Mouse (Mus musculus): ENCODE measurements around the gene Clcf1. TPM values are rescaled to one million over a fixed set of nuclear protein-coding genes. Genes with fewer than 3 reads are reported as not detected.

Clcf1 gene
- polyA plus RNA-seq, 1 experiment from 2014 or later: 0.70 TPM

- no peaks in the 10 kb centered on the region for H3K9me3 ChIP-seq
- peaks cover 31% of the 10 kb centered on the region for H3K36me3 ChIP-seq
- H3K27me3 ChIP-seq: peaks cover 33% of the 10 kb centered on the region
- 7% methylated on average over 46 of the region's 46 CpGs for WGBS
- 0 out of 2 replicates have a peak within 1 kb of the TSS, but pooled peaks have one; percentile 39 for H3K9ac ChIP-seq (replicated peaks)
- peak within 1 kb of the TSS; percentile 53 for H3K4me2 ChIP-seq (replicated peaks)
- H3K4me1 ChIP-seq (replicated peaks): peaks cover 7% of the 10 kb centered on the region
- peak within 1 kb of the TSS; percentile 26 for H3K4me3 ChIP-seq (replicated peaks)
- no peak within 1 kb of the TSS for H3K27ac ChIP-seq
- ATAC-seq: peak; percentile 43; the same call in 1 of the 2 replicates
Measured at GRCm38 (mm10) chr19:4268566-4269361, 54.7 kb downstream of the Clcf1 start, which contains the start of gene Ssh3. Ssh3 (minus strand) TSS chr19:4269180.

DNA sequence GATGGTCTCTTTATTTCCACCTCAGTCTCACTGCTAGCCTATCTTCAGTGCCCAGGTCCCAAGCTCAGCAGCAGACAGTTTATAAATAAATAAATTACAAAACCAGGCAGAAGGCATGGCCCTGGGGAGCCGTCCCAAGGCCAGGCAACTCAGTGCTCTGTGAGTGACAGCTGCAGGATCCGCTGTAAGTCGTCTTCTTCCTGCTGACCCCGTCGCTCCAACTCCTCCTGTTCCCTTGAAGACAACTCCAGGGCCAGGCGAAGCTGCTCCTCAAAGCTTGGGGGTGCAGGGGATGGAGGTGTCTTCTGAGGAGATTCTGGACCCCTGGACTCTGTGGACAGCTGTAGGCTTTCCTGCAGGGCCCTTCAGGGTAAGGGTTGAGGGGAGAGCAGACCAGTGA lies 56.1 kb downstream of the Clcf1 start:
- H3K9ac ChIP-seq (replicated peaks): no peak overlapping the region
- H3K27me3 ChIP-seq: peaks cover 33% of the 10 kb centered on the region
- no peaks in the 10 kb centered on the region for H3K9me3 ChIP-seq
- H3K27ac ChIP-seq: no peak overlapping the region
- ATAC-seq: no peak
- no peak overlapping the region for H3K4me2 ChIP-seq (replicated peaks)
- H3K4me1 ChIP-seq (replicated peaks): peaks cover 7% of the 10 kb centered on the region
- WGBS: 78% methylated on average over 6 of the region's 6 CpGs
- H3K36me3 ChIP-seq: peaks cover 31% of the 10 kb centered on the region
- H3K4me3 ChIP-seq (replicated peaks): no peak overlapping the region

DNA sequence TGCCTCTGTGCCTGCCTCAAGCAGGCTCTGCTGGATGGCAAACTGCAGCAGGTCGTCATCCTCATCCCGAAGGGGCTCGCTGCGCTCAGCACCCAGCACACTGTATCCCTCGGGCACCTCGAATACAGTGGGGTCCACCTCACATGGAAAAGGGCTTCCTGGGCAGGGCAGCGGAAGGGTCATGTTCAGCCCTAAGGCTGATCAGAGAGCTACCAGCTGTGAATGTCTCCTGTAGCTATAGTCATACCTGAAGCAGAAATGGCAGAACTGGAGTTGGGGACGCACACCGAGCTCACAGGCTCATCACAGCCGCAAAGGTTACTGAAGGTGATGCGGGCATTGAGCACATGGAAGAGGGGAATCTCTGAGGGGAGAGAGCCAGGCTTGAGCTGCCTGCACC lies 56.9 kb downstream of the Clcf1 start:
- 97% methylated on average over 11 of the region's 11 CpGs for WGBS

More for the DNA sequence above, 56.9 kb downstream of the Clcf1 start:
- Histone ChIP-seq H3K4me1 (replicated peaks) (peaks cover 7% of the 10 kb centered on the region), H3K4me3 (replicated peaks) (no peak overlapping the region), H3K9ac (replicated peaks) (no peak overlapping the region), H3K4me2 (replicated peaks) (no peak overlapping the region), H3K9me3 (0 out of 2 replicates have a peak, but pooled peaks cover 3% of the 10 kb centered on the region), H3K27me3 (peaks cover 33% of the 10 kb centered on the region), H3K27ac (no peak overlapping the region), H3K36me3 (peaks cover 31% of the 10 kb centered on the region)
- ATAC-seq: no peak

Small RNA genes lying within 50 kb of the gene (microRNA-seq; reads per million reads assigned to microRNA genes)
- not detected for gene Gm26115
- gene Mir6985: not detected

Other genes starting within 250 kb of the Clcf1 start
- gene Aldh3b2, start 241.9 kb upstream of the Clcf1 start, polyA plus RNA-seq (2015; fragmentation: Nextera tagmentation; extraction: Ambion mirVana): 0.09 and 0.18 TPM in 2 replicates
- gene Acy3, start 227.7 kb upstream of the Clcf1 start, polyA plus RNA-seq (2015; fragmentation: Nextera tagmentation; extraction: Ambion mirVana): 1.2 and 1.5 TPM in 2 replicates
- not detected in 2 replicates for gene Tbx10, start 221.5 kb upstream of the Clcf1 start, polyA plus RNA-seq (2015; fragmentation: Nextera tagmentation; extraction: Ambion mirVana)
- 25.2 and 26.4 TPM in 2 replicates for gene Nudt8, start 213.7 kb upstream of the Clcf1 start, polyA plus RNA-seq (2015; fragmentation: Nextera tagmentation; extraction: Ambion mirVana)
- gene Gm49405, start 213.6 kb upstream of the Clcf1 start, polyA plus RNA-seq (2015; fragmentation: Nextera tagmentation; extraction: Ambion mirVana): 4.9 and 5.5 TPM in 2 replicates
- 5.1 and 7.8 TPM in 2 replicates for gene Doc2g, start 210.9 kb upstream of the Clcf1 start, polyA plus RNA-seq (2015; fragmentation: Nextera tagmentation; extraction: Ambion mirVana)
- 203 and 210 TPM in 2 replicates for gene Ndufv1, start 201.4 kb upstream of the Clcf1 start, polyA plus RNA-seq (2015; fragmentation: Nextera tagmentation; extraction: Ambion mirVana)
- 372 and 375 TPM in 2 replicates for gene Gstp1, start 176.3 kb upstream of the Clcf1 start, polyA plus RNA-seq (2015; fragmentation: Nextera tagmentation; extraction: Ambion mirVana)
- gene Gstp2, start 168.2 kb upstream of the Clcf1 start, polyA plus RNA-seq (2015; fragmentation: Nextera tagmentation; extraction: Ambion mirVana): 1.3 and 3.9 TPM in 2 replicates
- gene Gstp3, start 154.7 kb upstream of the Clcf1 start, polyA plus RNA-seq (2015; fragmentation: Nextera tagmentation; extraction: Ambion mirVana): not detected in 2 replicates
- gene Cabp2, start 132.7 kb upstream of the Clcf1 start, polyA plus RNA-seq (2015; fragmentation: Nextera tagmentation; extraction: Ambion mirVana): not detected in 2 replicates
- gene Cdk2ap2, start 117.1 kb upstream of the Clcf1 start, polyA plus RNA-seq (2015; fragmentation: Nextera tagmentation; extraction: Ambion mirVana): 78.7 and 82.1 TPM in 2 replicates
- 45.0 and 45.9 TPM in 2 replicates for gene Pitpnm1, start 114.2 kb upstream of the Clcf1 start, polyA plus RNA-seq (2015; fragmentation: Nextera tagmentation; extraction: Ambion mirVana)
- gene Aip, start 88.4 kb upstream of the Clcf1 start, polyA plus RNA-seq (2015; fragmentation: Nextera tagmentation; extraction: Ambion mirVana): 79.8 and 80.9 TPM in 2 replicates
- 0.05 and 0.08 TPM in 2 replicates for gene Gpr152, start 74.5 kb upstream of the Clcf1 start, polyA plus RNA-seq (2015; fragmentation: Nextera tagmentation; extraction: Ambion mirVana)
- 0.19 and 0.34 TPM in 2 replicates for gene Cabp4, start 70.2 kb upstream of the Clcf1 start, polyA plus RNA-seq (2015; fragmentation: Nextera tagmentation; extraction: Ambion mirVana)
- gene Coro1b, start 65.6 kb upstream of the Clcf1 start, polyA plus RNA-seq (2015; fragmentation: Nextera tagmentation; extraction: Ambion mirVana): 121 and 127 TPM in 2 replicates
- 0.24 and 0.50 TPM in 2 replicates for gene Ptprcap, start 60.6 kb upstream of the Clcf1 start, polyA plus RNA-seq (2015; fragmentation: Nextera tagmentation; extraction: Ambion mirVana)
- gene Rps6kb2, start 50.9 kb upstream of the Clcf1 start, polyA plus RNA-seq (2015; fragmentation: Nextera tagmentation; extraction: Ambion mirVana): 60.5 and 62.9 TPM in 2 replicates
- 4.2 and 4.8 TPM in 2 replicates for gene Carns1, start 38.8 kb upstream of the Clcf1 start, polyA plus RNA-seq (2015; fragmentation: Nextera tagmentation; extraction: Ambion mirVana)
- 0.78 and 0.93 TPM in 2 replicates for gene Tbc1d10c, start 23.0 kb upstream of the Clcf1 start, polyA plus RNA-seq (2015; fragmentation: Nextera tagmentation; extraction: Ambion mirVana)
- 636 and 651 TPM in 2 replicates for gene Ppp1ca, start 22.2 kb upstream of the Clcf1 start, polyA plus RNA-seq (2015; fragmentation: Nextera tagmentation; extraction: Ambion mirVana)
- gene Rad9a, start 12.6 kb upstream of the Clcf1 start, polyA plus RNA-seq (2015; fragmentation: Nextera tagmentation; extraction: Ambion mirVana): 24.9 and 26.3 TPM in 2 replicates
- not detected in 2 replicates for gene AC109138.7, start 119 bp downstream of the Clcf1 start, polyA plus RNA-seq (2015; fragmentation: Nextera tagmentation; extraction: Ambion mirVana)
- gene Pold4, start 17.7 kb downstream of the Clcf1 start, polyA plus RNA-seq (2015; fragmentation: Nextera tagmentation; extraction: Ambion mirVana): 14.5 and 15.3 TPM in 2 replicates
- gene Ssh3, start 54.9 kb downstream of the Clcf1 start, polyA plus RNA-seq (2015; fragmentation: Nextera tagmentation; extraction: Ambion mirVana): 6.0 and 8.7 TPM in 2 replicates
- gene Ankrd13d, start 68.9 kb downstream of the Clcf1 start, polyA plus RNA-seq (2015; fragmentation: Nextera tagmentation; extraction: Ambion mirVana): 23.4 and 27.8 TPM in 2 replicates
- gene Grk2, start 92.0 kb downstream of the Clcf1 start, polyA plus RNA-seq (2015; fragmentation: Nextera tagmentation; extraction: Ambion mirVana): 18.0 and 20.9 TPM in 2 replicates
- gene Kdm2a, start 184.0 kb downstream of the Clcf1 start, polyA plus RNA-seq (2015; fragmentation: Nextera tagmentation; extraction: Ambion mirVana): 37.5 and 43.0 TPM in 2 replicates
- 4.2 and 10.3 TPM in 2 replicates for gene Rhod, start 225.2 kb downstream of the Clcf1 start, polyA plus RNA-seq (2015; fragmentation: Nextera tagmentation; extraction: Ambion mirVana)